Mouse (Mus musculus) left cerebral cortex, postnatal 4 days (tissue): ENCODE data around the gene Gstm6. TPM values are rescaled to one million over a fixed set of nuclear protein-coding genes. Genes with fewer than 3 reads are reported as not detected.
"Not testable (repeated sequence)": the region's sequence is repeated elsewhere in the genome, so short reads cannot be mapped to it uniquely, and the experiment has no call there.

Experiments
- DNase-seq: peaks from one replicate; pipeline ENCODE4 v3.0.0-alpha.2; 2022
- intact Hi-C: fragments of 180-260 bp; cut with DNase I; formaldehyde crosslinking; loops from one replicate; pipeline ENCODE4 v1.15.1; 2025
- total RNA-seq, 2 experiments: library from RNA; stranded (reverse); gene quantifications; 2 replicates each; pipeline ENCODE4 v1.2.3; 2021

Gene Gstm6
- total RNA-seq, 2 experiments from 2014 or later: 4.9 to 5.3 TPM

GRCm38 (mm10) chr3:107895720-107896569 is 47.6 kb downstream of the Gstm6 start, which contains the start of gene Gstm5:
TSS of gene Gstm5 (plus strand) at chr3:107895821.
- intact Hi-C loops: no loop called here
- peak; percentile 87 for DNase-seq

DNA sequence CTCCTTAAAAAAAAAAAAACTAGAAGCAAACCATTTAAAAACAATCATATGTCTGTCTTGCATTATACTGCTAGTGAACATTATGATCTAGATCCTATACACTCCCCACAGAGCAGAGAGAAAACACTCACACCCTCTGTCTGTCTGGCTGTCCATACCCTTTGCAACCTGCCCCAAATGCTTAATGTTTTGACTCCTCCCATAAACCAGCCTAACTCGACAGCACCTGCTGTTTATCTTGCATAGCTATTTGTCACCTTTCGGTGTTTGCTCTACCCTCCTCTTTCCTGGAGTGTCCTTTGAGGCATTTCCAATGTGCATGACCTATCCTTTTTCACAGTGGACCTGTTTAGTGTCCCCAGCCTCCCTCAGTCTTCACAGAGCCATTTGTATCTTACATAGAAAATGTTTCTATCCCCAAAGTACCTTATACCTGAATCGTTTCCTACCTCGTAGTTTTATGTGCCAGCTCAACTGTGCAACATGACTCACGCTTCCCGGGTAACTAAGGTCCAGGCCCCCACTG is 48.3 kb downstream of the Gstm6 start:
- intact Hi-C loops: no loop called here
- no peak for DNase-seq

DNA sequence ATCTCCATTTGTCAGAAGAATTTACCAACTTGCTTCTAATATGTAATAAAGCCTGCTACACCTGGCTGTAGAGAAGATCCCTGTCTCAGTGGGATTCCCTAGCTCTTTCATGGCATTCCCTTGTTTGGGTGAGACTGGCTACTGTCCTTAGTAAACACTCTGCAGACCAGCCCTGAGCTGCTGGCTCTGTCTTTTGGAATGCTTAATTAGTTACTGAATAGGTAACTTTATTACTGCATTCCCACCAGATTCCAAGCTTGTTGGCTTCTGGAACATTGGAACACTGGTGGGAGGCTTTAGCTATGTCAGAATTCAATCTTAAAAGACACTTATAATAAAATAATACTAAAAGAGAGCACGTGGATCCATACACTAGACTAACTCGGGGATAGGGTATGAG is 54.3 kb downstream of the Gstm6 start:
- DNase-seq, intact Hi-C loops: not testable (repeated sequence)

Other genes starting within 250 kb of the Gstm6 start
- gene Ahcyl1, start 247.2 kb downstream of the Gstm6 start, total RNA-seq: 100 to 1,000 TPM; 185 to 200 TPM
- 10 to 100 TPM; 10.6 to 11.6 TPM for gene Csf1, start 183.3 kb downstream of the Gstm6 start, total RNA-seq
- gene Eps8l3, start 66.5 kb downstream of the Gstm6 start, total RNA-seq: not detected
- gene Gstm5, start 47.9 kb downstream of the Gstm6 start, total RNA-seq: 10 to 100 TPM; 80.6 to 81.3 TPM
- gene Gstm7, start 11.9 kb downstream of the Gstm6 start, total RNA-seq: 10 to 100 TPM; 29.3 to 29.7 TPM
- not detected for gene Gstm3, start 25.5 kb upstream of the Gstm6 start, total RNA-seq
- 1 to 10 TPM; 3.2 to 3.8 TPM for gene Gstm2, start 42.7 kb upstream of the Gstm6 start, total RNA-seq
- 10 to 100 TPM; 60.4 to 75.2 TPM for gene Gstm1, start 74.2 kb upstream of the Gstm6 start, total RNA-seq
- 10 to 100 TPM; 10.3 to 10.9 TPM for gene Gstm4, start 101.1 kb upstream of the Gstm6 start, total RNA-seq
- 10 to 100 TPM; 65.3 to 75.4 TPM for gene Ampd2, start 142.9 kb upstream of the Gstm6 start, total RNA-seq
- gene Gnat2, start 149.0 kb upstream of the Gstm6 start, total RNA-seq: under 1 TPM in 1 of 2 experiments, not detected in 1; 0.44 TPM
- 10 to 100 TPM; 88.6 to 90.4 TPM for gene Gnai3, start 202.4 kb upstream of the Gstm6 start, total RNA-seq
- gene Gpr61, start 211.1 kb upstream of the Gstm6 start, total RNA-seq: 10 to 100 TPM; 12.1 to 14.0 TPM
- 10 to 100 TPM; 23.6 to 25.8 TPM for gene Amigo1, start 242.6 kb upstream of the Gstm6 start, total RNA-seq